Mouse (Mus musculus): ENCODE measurements around the gene Il20. TPM values are rescaled to one million over a fixed set of nuclear protein-coding genes. Genes with fewer than 3 reads are reported as not detected.
A peak's percentile ranks its signal among the peaks of the same experiment; 100 is the strongest.

The Il20 gene
- polyA plus RNA-seq, 1 experiment from 2014 or later: not detected

DNA sequence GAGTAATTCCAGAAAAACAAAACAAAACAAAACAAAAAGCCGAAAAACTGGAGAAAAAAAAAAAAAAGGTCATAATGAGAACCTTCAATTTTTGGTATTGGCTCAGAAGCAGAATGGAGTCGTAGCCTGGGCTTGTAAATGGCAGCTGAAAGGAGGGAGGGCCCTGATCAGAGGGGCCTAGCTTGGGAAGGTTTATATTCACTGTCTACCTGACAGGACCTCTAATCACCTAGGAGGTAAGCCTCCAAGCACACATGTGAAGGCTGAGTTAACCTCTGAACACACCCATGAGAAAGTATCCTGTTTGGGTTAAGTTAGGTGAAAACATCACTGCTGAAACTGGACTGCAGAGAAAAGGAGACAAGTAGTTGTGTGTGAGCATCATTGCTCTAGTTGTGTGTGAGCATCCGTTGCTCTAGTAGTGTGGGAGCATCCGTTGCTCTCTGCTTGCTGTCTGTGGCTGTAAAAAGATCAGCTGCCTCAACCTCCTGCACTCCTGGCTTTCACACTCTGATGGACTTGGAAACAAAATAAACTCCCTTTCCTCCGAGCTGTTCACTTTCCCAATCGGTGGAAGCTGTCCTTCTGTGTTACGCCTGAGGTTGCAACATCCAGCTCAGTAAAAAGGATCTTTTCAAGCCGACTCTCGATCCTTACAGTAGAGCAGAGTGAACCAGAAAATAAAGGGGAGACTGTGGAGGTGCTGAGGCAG is 17.8 kb downstream of the Il20 start:
- no peak for ATAC-seq (ENCODE audit: insufficient number of reproducible peaks, insufficient read depth, low FRiP score, low TSS enrichment)
- H3K9ac ChIP-seq: no peak overlapping the region
- no peaks in the 10 kb centered on the region for H3K27me3 ChIP-seq
- no peak overlapping the region for H3K27ac ChIP-seq
- no peaks in the 10 kb centered on the region for H3K4me1 ChIP-seq
- no peak overlapping the region for H3K4me3 ChIP-seq
- 67% methylated on average over 9 of the region's 9 CpGs for WGBS
- no peaks in the 10 kb centered on the region for H3K36me3 ChIP-seq
- no peak overlapping the region for H3K4me2 ChIP-seq (replicated peaks)
- no peaks in the 10 kb centered on the region for H3K9me3 ChIP-seq

GRCm38 (mm10) chr1:130892446-130892845 is 18.8 kb downstream of the Il20 start:
- Histone ChIP-seq H3K9ac (no peak overlapping the region), H3K4me3 (no peak overlapping the region), H3K4me1 (no peaks in the 10 kb centered on the region), H3K27me3 (no peaks in the 10 kb centered on the region), H3K4me2 (replicated peaks) (no peak overlapping the region), H3K36me3 (no peaks in the 10 kb centered on the region), H3K27ac (no peak overlapping the region), H3K9me3 (no peaks in the 10 kb centered on the region)
- ATAC-seq (ENCODE audit: insufficient number of reproducible peaks, insufficient read depth, low FRiP score, low TSS enrichment): no peak
- 65% methylated on average over 1 of the region's 1 CpGs for WGBS

DNA sequence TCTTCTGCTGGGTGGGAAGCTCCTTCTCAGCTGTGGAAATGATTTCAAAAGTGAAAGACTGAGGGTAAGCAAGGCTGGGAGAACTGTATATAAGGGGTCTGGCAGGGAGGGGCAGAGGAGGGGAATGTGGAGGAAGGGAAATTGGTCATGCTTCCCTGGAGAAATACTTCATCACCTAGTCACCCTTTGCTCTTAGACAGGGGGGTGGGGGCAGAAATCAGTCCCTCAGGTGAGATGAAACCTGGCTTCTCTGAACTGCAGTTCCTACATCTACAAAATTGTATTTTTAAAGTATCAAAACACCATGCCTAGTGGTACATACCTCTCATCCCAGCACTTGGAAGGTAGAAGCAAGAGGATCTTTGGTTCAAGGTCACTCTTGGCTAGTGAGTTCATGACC is 23.9 kb downstream of the Il20 start, which contains the start of gene Il24:
Gene Il24 (minus strand): TSS at position 101 of the 400 bp plus-strand sequence.
- ATAC-seq (ENCODE audit: insufficient number of reproducible peaks, insufficient read depth, low FRiP score, low TSS enrichment): no peak

DNA sequence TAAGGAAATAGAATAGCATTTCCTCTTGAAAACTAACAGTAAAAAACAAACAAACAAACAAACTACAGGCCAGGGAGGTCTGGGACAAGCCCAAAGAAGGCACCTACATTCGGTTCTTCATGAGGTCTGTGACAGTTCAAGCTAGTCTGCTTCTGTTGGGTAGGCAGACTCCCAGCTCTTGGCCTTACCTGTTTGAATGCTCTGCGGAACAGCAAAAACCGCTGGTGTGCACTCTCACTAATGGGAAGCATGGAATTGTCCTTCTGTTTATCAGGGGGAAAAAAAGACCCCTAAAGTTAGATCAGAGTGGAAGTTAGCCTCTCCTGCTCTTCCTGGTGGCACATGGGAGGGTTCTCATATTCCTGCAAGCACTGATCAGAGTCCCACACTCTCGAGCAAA is 28.1 kb downstream of the Il20 start:
- Histone ChIP-seq H3K9ac (no peak overlapping the region), H3K27me3 (peaks cover 22% of the 10 kb centered on the region), H3K4me3 (no peak overlapping the region), H3K4me2 (replicated peaks) (no peak overlapping the region), H3K36me3 (no peaks in the 10 kb centered on the region), H3K27ac (no peak overlapping the region), H3K9me3 (no peaks in the 10 kb centered on the region), H3K4me1 (no peaks in the 10 kb centered on the region)
- no peak for ATAC-seq (ENCODE audit: insufficient number of reproducible peaks, insufficient read depth, low FRiP score, low TSS enrichment)
- WGBS: 85% methylated on average over 4 of the region's 4 CpGs

More for the DNA sequence above, 23.9 kb downstream of the Il20 start, which contains the start of gene Il24:
- H3K4me1 ChIP-seq: no peaks in the 10 kb centered on the region
- H3K9ac ChIP-seq: no peak within 1 kb of the TSS
- no peaks in the 10 kb centered on the region for H3K9me3 ChIP-seq
- no peak within 1 kb of the TSS for H3K4me3 ChIP-seq
- H3K36me3 ChIP-seq: no peaks in the 10 kb centered on the region
- H3K4me2 ChIP-seq (replicated peaks): no peak within 1 kb of the TSS
- no peak within 1 kb of the TSS for H3K27ac ChIP-seq
- H3K27me3 ChIP-seq: no peaks in the 10 kb centered on the region

DNA sequence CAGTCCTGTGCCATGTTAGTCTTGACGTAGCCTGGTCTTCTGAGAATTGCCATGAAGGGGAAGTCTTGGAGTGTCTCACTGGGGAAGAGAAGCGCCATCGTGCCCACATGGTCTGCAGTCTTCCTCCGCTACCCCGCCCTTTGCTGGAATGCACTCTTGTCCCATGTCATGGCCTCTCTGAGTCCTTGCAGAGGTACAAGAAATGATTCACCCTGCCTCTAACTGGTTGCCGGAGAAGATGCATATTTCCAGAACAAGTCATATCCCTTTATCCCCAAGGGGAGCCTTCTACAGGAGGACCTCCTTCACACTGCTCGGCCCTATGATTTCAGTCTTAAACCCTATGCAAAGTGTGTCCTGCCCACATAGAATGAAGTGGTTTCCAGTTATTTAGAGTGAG is 31.3 kb downstream of the Il20 start:
- H3K9me3 ChIP-seq: no peaks in the 10 kb centered on the region
- no peak overlapping the region for H3K9ac ChIP-seq
- H3K27me3 ChIP-seq: peaks cover 32% of the 10 kb centered on the region
- no peak for ATAC-seq (ENCODE audit: insufficient number of reproducible peaks, insufficient read depth, low FRiP score, low TSS enrichment)
- H3K4me1 ChIP-seq: no peaks in the 10 kb centered on the region
- no peak overlapping the region for H3K4me3 ChIP-seq
- no peak overlapping the region for H3K4me2 ChIP-seq (replicated peaks)
- no peak overlapping the region for H3K27ac ChIP-seq
- 90% methylated on average over 7 of the region's 7 CpGs for WGBS
- no peaks in the 10 kb centered on the region for H3K36me3 ChIP-seq

DNA sequence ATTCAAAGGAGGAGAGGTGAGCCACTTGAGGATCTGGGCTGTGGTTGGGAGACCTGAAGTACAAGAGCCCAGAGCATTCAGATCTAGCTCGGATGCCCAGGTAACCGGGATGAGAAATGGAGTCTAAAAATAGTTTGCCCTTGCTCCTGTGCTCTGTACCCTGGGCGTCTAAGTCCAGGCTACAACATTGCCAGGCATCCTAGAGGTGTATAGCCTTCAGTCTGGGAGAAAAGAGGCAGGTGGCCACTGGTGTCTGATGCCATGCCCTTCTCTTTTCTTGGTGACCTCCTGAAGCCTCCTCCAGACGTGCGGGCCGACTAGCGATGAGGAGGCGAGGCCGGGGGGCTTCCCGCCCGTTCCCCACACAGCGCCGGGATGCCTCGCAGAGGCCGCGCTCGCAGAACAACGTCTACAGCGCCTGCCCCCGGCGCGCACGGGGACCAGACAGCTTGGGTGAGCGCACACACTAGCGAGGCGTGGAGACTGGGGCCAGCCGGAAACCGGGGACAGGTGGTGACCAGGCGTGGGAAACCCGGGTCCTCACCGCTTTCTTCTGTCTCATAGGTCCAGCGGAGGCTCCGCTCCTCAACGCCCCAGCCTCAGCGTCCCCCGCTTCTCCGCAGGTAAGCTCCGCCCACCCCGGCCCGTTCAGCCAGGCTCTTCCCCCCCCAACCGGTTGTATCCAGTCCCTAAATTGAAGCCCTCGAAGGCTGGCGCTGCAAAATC is 33.2 kb downstream of the Il20 start:
- H3K9ac ChIP-seq: peak overlapping the region; percentile 38
- H3K4me2 ChIP-seq (replicated peaks): peak overlapping the region; percentile 89
- H3K9me3 ChIP-seq: no peaks in the 10 kb centered on the region
- no peaks in the 10 kb centered on the region for H3K36me3 ChIP-seq
- no peaks in the 10 kb centered on the region for H3K4me1 ChIP-seq
- ATAC-seq (ENCODE audit: insufficient number of reproducible peaks, insufficient read depth, low FRiP score, low TSS enrichment): peak; percentile 56; the same call in 1 of the 2 replicates
- WGBS: 2% methylated on average over 43 of the region's 43 CpGs
- peaks cover 32% of the 10 kb centered on the region for H3K27me3 ChIP-seq
- peak overlapping the region; percentile 44 for H3K4me3 ChIP-seq
- no peak overlapping the region for H3K27ac ChIP-seq

- no peaks in the 10 kb centered on the region for H3K4me1 ChIP-seq
- no peak overlapping the region for H3K9ac ChIP-seq
- 16% methylated on average over 3 of the region's 3 CpGs for WGBS
- no peak for ATAC-seq (ENCODE audit: insufficient number of reproducible peaks, insufficient read depth, low FRiP score, low TSS enrichment)
- H3K27ac ChIP-seq: no peak overlapping the region
- peaks cover 32% of the 10 kb centered on the region for H3K27me3 ChIP-seq
- H3K36me3 ChIP-seq: no peaks in the 10 kb centered on the region
- no peak overlapping the region for H3K4me3 ChIP-seq
- H3K4me2 ChIP-seq (replicated peaks): no peak overlapping the region
- H3K9me3 ChIP-seq: no peaks in the 10 kb centered on the region
These were observed 34.2 kb downstream of the Il20 start for GRCm38 (mm10) chr1:130876931-130877509.

DNA sequence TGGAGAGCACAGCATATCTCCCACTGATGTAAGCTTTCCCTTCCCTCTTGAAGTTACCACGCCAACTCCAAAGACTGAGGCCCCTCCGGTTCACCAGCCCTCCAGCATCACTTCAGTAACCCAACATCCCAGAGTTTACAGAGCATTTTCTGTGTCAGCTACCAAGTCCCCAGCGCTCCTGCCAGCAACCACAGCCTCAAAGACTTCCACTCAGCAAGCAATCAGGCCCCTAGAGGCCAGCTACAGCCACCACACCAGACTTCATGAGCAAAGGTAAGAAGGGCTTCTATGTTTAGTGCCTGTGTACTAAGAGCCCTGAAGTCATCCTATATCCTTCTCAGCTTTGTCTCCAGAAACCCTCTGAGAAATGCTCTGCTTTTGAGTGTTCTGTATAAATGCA is 35.3 kb downstream of the Il20 start:
- H3K36me3 ChIP-seq: no peaks in the 10 kb centered on the region
- WGBS: 61% methylated on average over 3 of the region's 3 CpGs
- no peak overlapping the region for H3K9ac ChIP-seq
- H3K4me2 ChIP-seq (replicated peaks): no peak overlapping the region
- no peak for ATAC-seq (ENCODE audit: insufficient number of reproducible peaks, insufficient read depth, low FRiP score, low TSS enrichment)
- peaks cover 32% of the 10 kb centered on the region for H3K27me3 ChIP-seq
- H3K9me3 ChIP-seq: no peaks in the 10 kb centered on the region
- no peaks in the 10 kb centered on the region for H3K4me1 ChIP-seq
- H3K27ac ChIP-seq: no peak overlapping the region
- H3K4me3 ChIP-seq: no peak overlapping the region

GRCm38 (mm10) chr1:130875139-130875538 is 36.1 kb downstream of the Il20 start:
- 31% methylated on average over 3 of the region's 3 CpGs for WGBS
- Histone ChIP-seq H3K27me3 (peaks cover 30% of the 10 kb centered on the region), H3K36me3 (no peaks in the 10 kb centered on the region), H3K9ac (no peak overlapping the region), H3K4me3 (no peak overlapping the region), H3K4me2 (replicated peaks) (no peak overlapping the region), H3K4me1 (no peaks in the 10 kb centered on the region), H3K9me3 (no peaks in the 10 kb centered on the region), H3K27ac (no peak overlapping the region)
- no peak for ATAC-seq (ENCODE audit: insufficient number of reproducible peaks, insufficient read depth, low FRiP score, low TSS enrichment)

- ATAC-seq (ENCODE audit: insufficient number of reproducible peaks, insufficient read depth, low FRiP score, low TSS enrichment): no peak
- 88% methylated on average over 2 of the region's 2 CpGs for WGBS
- Histone ChIP-seq H3K4me2 (replicated peaks) (no peak overlapping the region), H3K27ac (no peak overlapping the region), H3K36me3 (no peaks in the 10 kb centered on the region), H3K9ac (no peak overlapping the region), H3K27me3 (peaks cover 8% of the 10 kb centered on the region), H3K4me3 (no peak overlapping the region), H3K9me3 (no peaks in the 10 kb centered on the region), H3K4me1 (no peaks in the 10 kb centered on the region)
These were observed 38.3 kb downstream of the Il20 start for GRCm38 (mm10) chr1:130872912-130873311.

DNA sequence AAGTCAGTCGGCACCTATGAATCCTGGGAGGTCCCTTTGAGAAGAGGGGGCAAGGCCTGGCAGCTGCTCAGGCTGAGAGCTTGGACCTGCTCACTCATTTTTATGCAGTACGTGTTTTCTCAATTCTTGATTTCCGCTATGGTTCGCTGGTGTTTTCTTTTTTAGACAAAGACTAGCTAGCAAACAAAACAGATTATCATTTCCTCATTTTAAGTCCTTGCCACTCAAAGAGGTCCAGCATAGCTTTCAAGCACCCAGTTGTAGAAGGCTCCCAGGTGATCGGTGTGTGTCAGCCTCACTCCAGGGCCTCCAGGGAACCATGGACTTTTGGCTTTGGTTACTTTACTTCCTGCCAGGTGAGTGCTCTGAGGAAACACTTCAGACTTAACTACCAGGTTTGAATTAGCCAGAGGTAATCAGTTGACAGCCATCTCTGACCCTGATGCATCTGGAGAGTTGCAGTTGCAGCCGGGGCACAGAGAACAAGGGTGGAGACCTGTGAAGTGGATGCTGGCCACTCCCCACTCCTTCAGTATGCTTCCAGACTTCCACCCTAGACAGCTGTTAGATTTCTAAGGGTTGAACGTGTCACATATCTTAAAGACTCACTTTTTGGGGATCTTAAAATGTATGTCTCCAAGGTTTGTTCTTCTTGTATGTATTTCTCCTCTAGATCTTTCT is 45.6 kb downstream of the Il20 start, which contains the start of gene Fcmr:
Gene Fcmr (plus strand): TSS at position 129 of the 681 bp plus-strand sequence.
- Histone ChIP-seq H3K9me3 (no peaks in the 10 kb centered on the region), H3K4me1 (no peaks in the 10 kb centered on the region), H3K9ac (no peak within 1 kb of the TSS), H3K27ac (no peak within 1 kb of the TSS), H3K4me3 (no peak within 1 kb of the TSS), H3K36me3 (no peaks in the 10 kb centered on the region), H3K27me3 (no peaks in the 10 kb centered on the region), H3K4me2 (replicated peaks) (no peak within 1 kb of the TSS)
- no peak for ATAC-seq (ENCODE audit: insufficient number of reproducible peaks, insufficient read depth, low FRiP score, low TSS enrichment)
- WGBS: 86% methylated on average over 7 of the region's 7 CpGs
